ENCODE assay signal across 9 mouse cellular contexts in genomic region chr10:40529617-40530016, GRCm38 (mm10). TPM values are rescaled to one million over a fixed set of nuclear protein-coding genes. Genes with fewer than 3 reads are reported as not detected.
DNase-seq lines count a peak whose midpoint lies in the region; ATAC-seq and TF ChIP-seq lines count a peak whose summit lies in the region.
"Had no signal": no experiment of that assay in that cellular context is flagged by ENCODE, and none has a peak within 500 bp of the region (broad histone marks: within the 10 kb centered on the region; RNA-seq: fewer than 3 reads in every experiment).

No protein-coding gene starts in this region.

- intact Hi-C loops in left cerebral cortex, adult 2 months (cut with DNase I), result loop anchor here (10.0 kb wide), 1 partner anchor 155 kb away; no protein-coding TSS in a partner anchor
- intact Hi-C loops in left cerebral cortex, postnatal 36 days (cut with DNase I), result loop anchor here (5.0 kb wide), 1 partner anchor 182 kb away; no protein-coding TSS in a partner anchor

- H3K27ac ChIP-seq in left cerebral cortex, adult 2 months, result no peak overlapping the region

- H3K4me3 ChIP-seq in left cerebral cortex, adult 2 months, result no peak overlapping the region

- DNase-seq in cerebellum, postnatal 10 days, result peak; percentile 68 to 70
- DNase-seq in left cerebral cortex, adult 2 months (ENCODE audit: extremely low spot score in 1 of 2, low spot score in 2 of 2), result no peak
- DNase-seq in left cerebral cortex, postnatal 36 days (ENCODE audit: low spot score in 2 of 2), result no peak
- peak; percentile 49 to 57 for DNase-seq in adrenal gland, postnatal 36 days
- DNase-seq in kidney, postnatal 14 days, result peak; percentile 60
- DNase-seq in Muller cell, postnatal 12 days (ENCODE audit: inconsistent ontology term), result no peak

- peak; percentile 63 for TF ChIP-seq CTCF in left cerebral cortex, adult 2 months (IDR thresholded peaks at IDR 0.05)

- ATAC-seq in cerebellum, adult (ENCODE audit: insufficient number of reproducible peaks, low FRiP score, low TSS enrichment), result no peak
- peak; percentile 74 for ATAC-seq in megakaryocyte-erythroid progenitor cell, adult 5-6 weeks (replicated peaks; ENCODE audit: low FRiP score, low TSS enrichment, poor library complexity, severe bottlenecking)

RNA-seq across cellular contexts. Expression of gene Slc22a16, which starts 40.5 kb away (rescaled TPM):
- not detected for total RNA-seq in left cerebral cortex, adult 2 months (2021)
- total RNA-seq in left cerebral cortex, postnatal 36 days (2021), result not detected
- total RNA-seq in adrenal gland, postnatal 36 days (2021), result not detected
- total RNA-seq in megakaryocyte-erythroid progenitor cell, adult 5-6 weeks (2014; fragmentation: Nextera tagmentation), result not detected in 2 replicates
- total RNA-seq in megakaryocyte-erythroid progenitor cell, adult 5-6 weeks (2017), result not detected in 2 replicates
- total RNA-seq: hematopoietic stem cell, adult 5-6 weeks had no signal

Comparison
In these comparisons a context has a peak if more than half of its experiments do, and no peak if none do; other contexts are left out.
1. DNase-seq: peak in cerebellum, postnatal 10 days (2 of 2), adrenal gland, postnatal 36 days (2 of 2) and kidney, postnatal 14 days (single experiment); none in left cerebral cortex, adult 2 months (0 of 2), left cerebral cortex, postnatal 36 days (0 of 2) and Muller cell, postnatal 12 days (single experiment).